Mouse (Mus musculus): ENCODE results near the gene Aatk. TPM values are rescaled to one million over a fixed set of nuclear protein-coding genes. Genes with fewer than 3 reads are reported as not detected.

The Aatk gene
- total and polyA plus RNA-seq, 2 experiments from 2014 or later = 0.71 to 22.1 TPM

DNA sequence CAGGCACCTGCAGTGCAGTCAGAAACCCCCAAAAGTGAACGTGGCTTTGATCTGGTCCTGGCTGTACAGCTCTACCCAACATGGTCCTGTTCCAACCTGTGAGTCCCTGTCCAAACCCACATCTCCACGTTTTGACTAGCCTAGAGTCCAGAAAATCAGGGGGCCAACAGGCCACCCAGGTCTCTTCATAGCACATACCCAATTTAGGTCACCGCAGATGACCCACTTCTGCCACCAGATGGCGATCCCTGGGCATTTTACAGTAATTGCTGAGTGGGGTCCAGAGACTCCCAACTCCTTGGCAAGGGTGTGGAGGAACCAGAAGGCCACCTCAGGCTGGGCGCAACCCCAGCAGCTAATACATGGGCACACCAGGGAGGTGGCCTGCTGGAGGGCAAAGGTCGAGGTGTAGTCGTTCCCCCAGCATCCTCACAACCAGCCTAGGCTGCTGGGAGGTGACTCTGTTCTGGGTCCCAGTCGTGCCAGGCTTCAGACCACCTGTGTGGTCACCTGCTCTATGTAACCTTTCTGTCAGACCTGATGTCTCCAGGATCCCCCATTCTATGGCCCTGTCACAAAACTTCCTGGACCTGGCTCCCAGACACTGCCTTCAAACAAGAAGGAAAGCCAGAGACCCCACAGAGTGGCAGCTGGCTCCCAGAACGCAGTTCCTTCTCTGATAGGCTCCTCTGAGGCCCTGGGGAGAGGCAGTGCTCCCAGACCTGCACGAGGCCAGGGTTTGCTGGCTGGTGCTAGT, 16.6 kb downstream of the Aatk start:
- Histone ChIP-seq H3K4me3 (ENCODE audit: low read depth, low read length) (no peak overlapping the region), H3K9ac (replicated peaks; ENCODE audit: low read depth, low read length) (no peak overlapping the region), H3K27me3 (ENCODE audit: control insufficient read depth, insufficient read depth, low read length) (no peaks in the 10 kb centered on the region), H3K4me2 (ENCODE audit: low read depth, low read length) (no peak overlapping the region), H3K4me1 (ENCODE audit: control insufficient read depth, insufficient read depth) (no peaks in the 10 kb centered on the region), H3K9me3 (replicated peaks; ENCODE audit: control insufficient read depth, low read length) (no peaks in the 10 kb centered on the region), H3K36me3 (replicated peaks; ENCODE audit: control insufficient read depth, insufficient read depth, low read length) (no peaks in the 10 kb centered on the region), H3K27ac (ENCODE audit: low read depth) (no peak overlapping the region)
- TF ChIP-seq EP300 (IDR thresholded peaks at IDR 0.05; ENCODE audit: low read depth) = no peak
- peak; percentile 90 for TF ChIP-seq CTCF (IDR thresholded peaks at IDR 0.05; ENCODE audit: low read depth)
- DNase-seq (ENCODE audit: low spot score) (peak; percentile 45), ATAC-seq (ENCODE audit: insufficient read depth, low read depth) (peak; percentile 66)
- WGBS = 36% methylated on average over 10 of the region's 10 CpGs

GRCm38 (mm10) chr11:120029431-120030144, 17.4 kb downstream of the Aatk start:
- H3K9me3 ChIP-seq (replicated peaks; ENCODE audit: control insufficient read depth, low read length) = no peaks in the 10 kb centered on the region
- no peaks in the 10 kb centered on the region for H3K4me1 ChIP-seq (ENCODE audit: control insufficient read depth, insufficient read depth)
- ATAC-seq (ENCODE audit: insufficient read depth, low read depth) (no peak), DNase-seq (ENCODE audit: low spot score) (no peak)
- H3K27ac ChIP-seq (ENCODE audit: low read depth) = no peak overlapping the region
- no peak overlapping the region for H3K4me3 ChIP-seq (ENCODE audit: low read depth, low read length)
- 47% methylated on average over 9 of the region's 9 CpGs for WGBS
- TF ChIP-seq EP300 (IDR thresholded peaks at IDR 0.05; ENCODE audit: low read depth) = no peak
- TF ChIP-seq CTCF (IDR thresholded peaks at IDR 0.05; ENCODE audit: low read depth) = no peak
- H3K27me3 ChIP-seq (ENCODE audit: control insufficient read depth, insufficient read depth, low read length) = no peaks in the 10 kb centered on the region
- no peaks in the 10 kb centered on the region for H3K36me3 ChIP-seq (replicated peaks; ENCODE audit: control insufficient read depth, insufficient read depth, low read length)
- H3K4me2 ChIP-seq (ENCODE audit: low read depth, low read length) = no peak overlapping the region
- H3K9ac ChIP-seq (replicated peaks; ENCODE audit: low read depth, low read length) = no peak overlapping the region

GRCm38 (mm10) chr11:120028319-120029092, 18.5 kb downstream of the Aatk start:
- no peak for TF ChIP-seq EP300 (IDR thresholded peaks at IDR 0.05; ENCODE audit: low read depth)
- TF ChIP-seq CTCF (IDR thresholded peaks at IDR 0.05; ENCODE audit: low read depth) = no peak
- Histone ChIP-seq H3K9me3 (replicated peaks; ENCODE audit: control insufficient read depth, low read length) (no peaks in the 10 kb centered on the region), H3K27ac (ENCODE audit: low read depth) (no peak overlapping the region), H3K4me1 (ENCODE audit: control insufficient read depth, insufficient read depth) (no peaks in the 10 kb centered on the region), H3K4me3 (ENCODE audit: low read depth, low read length) (no peak overlapping the region), H3K36me3 (replicated peaks; ENCODE audit: control insufficient read depth, insufficient read depth, low read length) (no peaks in the 10 kb centered on the region), H3K4me2 (ENCODE audit: low read depth, low read length) (no peak overlapping the region), H3K9ac (replicated peaks; ENCODE audit: low read depth, low read length) (no peak overlapping the region), H3K27me3 (ENCODE audit: control insufficient read depth, insufficient read depth, low read length) (no peaks in the 10 kb centered on the region)
- WGBS = 74% methylated on average over 18 of the region's 18 CpGs
- no peak for DNase-seq (ENCODE audit: low spot score)
- ATAC-seq (ENCODE audit: insufficient read depth, low read depth) = no peak

- Histone ChIP-seq H3K9me3 (replicated peaks; ENCODE audit: control insufficient read depth, low read length) (no peaks in the 10 kb centered on the region), H3K36me3 (replicated peaks; ENCODE audit: control insufficient read depth, insufficient read depth, low read length) (no peaks in the 10 kb centered on the region), H3K4me3 (ENCODE audit: low read depth, low read length) (no peak overlapping the region), H3K27ac (ENCODE audit: low read depth) (no peak overlapping the region), H3K4me2 (ENCODE audit: low read depth, low read length) (no peak overlapping the region), H3K4me1 (ENCODE audit: control insufficient read depth, insufficient read depth) (no peaks in the 10 kb centered on the region), H3K27me3 (ENCODE audit: control insufficient read depth, insufficient read depth, low read length) (no peaks in the 10 kb centered on the region), H3K9ac (replicated peaks; ENCODE audit: low read depth, low read length) (no peak overlapping the region)
- WGBS = 81% methylated on average over 3 of the region's 3 CpGs
- DNase-seq (ENCODE audit: low spot score) = no peak
- no peak for ATAC-seq (ENCODE audit: insufficient read depth, low read depth)
- TF ChIP-seq CTCF (IDR thresholded peaks at IDR 0.05; ENCODE audit: low read depth) (no peak), EP300 (IDR thresholded peaks at IDR 0.05; ENCODE audit: low read depth) (no peak)
Measured at GRCm38 (mm10) chr11:120026941-120027340, 20.0 kb downstream of the Aatk start.

DNA sequence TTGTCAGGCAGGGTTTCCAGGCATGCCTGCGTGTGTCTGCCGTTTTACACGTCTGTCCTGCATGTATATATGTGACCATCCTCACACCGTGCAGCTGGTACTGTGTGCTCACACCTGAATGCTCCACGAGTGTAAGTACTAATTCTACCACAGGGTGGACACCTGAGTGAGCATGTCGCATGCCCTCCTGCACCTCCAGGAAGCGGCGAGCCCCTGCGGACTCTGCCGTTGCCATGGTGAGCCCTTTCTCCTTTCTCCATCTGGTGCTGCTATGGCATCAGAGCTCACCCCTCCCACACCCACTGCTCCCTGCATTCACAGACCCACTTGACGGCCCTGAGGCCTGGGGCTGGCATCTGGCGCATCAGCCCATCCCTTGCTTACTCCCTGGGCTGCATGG, 24.1 kb downstream of the Aatk start:
- no peak for DNase-seq (ENCODE audit: low spot score)
- 74% methylated on average over 12 of the region's 12 CpGs for WGBS
- Histone ChIP-seq H3K36me3 (replicated peaks; ENCODE audit: control insufficient read depth, insufficient read depth, low read length) (no peaks in the 10 kb centered on the region), H3K4me2 (ENCODE audit: low read depth, low read length) (no peak overlapping the region), H3K4me3 (ENCODE audit: low read depth, low read length) (no peak overlapping the region), H3K9ac (replicated peaks; ENCODE audit: low read depth, low read length) (no peak overlapping the region), H3K27me3 (ENCODE audit: control insufficient read depth, insufficient read depth, low read length) (no peaks in the 10 kb centered on the region), H3K27ac (ENCODE audit: low read depth) (no peak overlapping the region), H3K9me3 (replicated peaks; ENCODE audit: control insufficient read depth, low read length) (no peaks in the 10 kb centered on the region), H3K4me1 (ENCODE audit: control insufficient read depth, insufficient read depth) (no peaks in the 10 kb centered on the region)
- TF ChIP-seq EP300 (IDR thresholded peaks at IDR 0.05; ENCODE audit: low read depth) (no peak), CTCF (IDR thresholded peaks at IDR 0.05; ENCODE audit: low read depth) (no peak)
- ATAC-seq (ENCODE audit: insufficient read depth, low read depth) = no peak

Measured in heart, postnatal 0 days (tissue).